In genomic region chr2:104878794-104879193, GRCm38 (mm10) we compare ENCODE assay signal across 31 mouse cellular contexts. TPM values are rescaled to one million over a fixed set of nuclear protein-coding genes. Genes with fewer than 3 reads are reported as not detected.
"Had no signal": no experiment of that assay in that cellular context is flagged by ENCODE, and none has a peak within 500 bp of the region (broad histone marks: within the 10 kb centered on the region; RNA-seq: fewer than 3 reads in every experiment).

No protein-coding gene starts in this region.

- H3K4me1 ChIP-seq: limb, embryonic 10.5 days; limb, embryonic 12.5 days; limb, embryonic 13.5 days; limb, embryonic 15.5 days; liver, embryonic 12.5 days; liver, embryonic 13.5 days; liver, embryonic 15.5 days; lung, embryonic 15.5 days; megakaryocyte, embryonic 14.5 days; midbrain, embryonic 10.5 days; midbrain, embryonic 12.5 days; midbrain, embryonic 13.5 days; midbrain, embryonic 15.5 days had no signal

- H3K4me2 ChIP-seq: limb, embryonic 12.5 days; limb, embryonic 13.5 days; limb, embryonic 15.5 days; liver, embryonic 11.5 days; liver, embryonic 12.5 days; liver, embryonic 13.5 days; liver, embryonic 15.5 days; lung, embryonic 14.5 days; lung, embryonic 15.5 days; midbrain, embryonic 11.5 days; midbrain, embryonic 12.5 days; midbrain, embryonic 13.5 days; midbrain, embryonic 15.5 days had no signal

- DNase-seq: left cerebral cortex, postnatal 4 days; liver; liver, embryonic 13.5 days; liver, postnatal 0 days; lung, adult 18-20 months; lung, adult 2 months; lung, embryonic 14.5 days; lung, postnatal 10 days; lung, postnatal 14 days; lung, postnatal 36 days; lung, postnatal 4 days; midbrain, embryonic 14.5 days had no signal

- ATAC-seq: liver, embryonic 12.5 days; liver, postnatal 0 days; lung, postnatal 0 days; midbrain, embryonic 13.5 days; midbrain, embryonic 15.5 days; midbrain, embryonic 16.5 days had no signal

- H3K27me3 ChIP-seq: limb, embryonic 12.5 days; limb, embryonic 13.5 days; limb, embryonic 15.5 days; liver, embryonic 12.5 days; liver, embryonic 13.5 days; liver, embryonic 15.5 days; lung, embryonic 15.5 days; megakaryocyte, embryonic 14.5 days; midbrain, embryonic 12.5 days; midbrain, embryonic 13.5 days; midbrain, embryonic 15.5 days had no signal

- H3K9me3 ChIP-seq: limb, embryonic 10.5 days; limb, embryonic 12.5 days; limb, embryonic 13.5 days; limb, embryonic 15.5 days; liver, embryonic 13.5 days; liver, embryonic 15.5 days; lung, embryonic 15.5 days; midbrain, embryonic 10.5 days; midbrain, embryonic 12.5 days; midbrain, embryonic 13.5 days; midbrain, embryonic 15.5 days had no signal

- H3K4me3 ChIP-seq: limb, embryonic 10.5 days; limb, embryonic 12.5 days; limb, embryonic 13.5 days; limb, embryonic 15.5 days; liver, embryonic 12.5 days; liver, embryonic 13.5 days; liver, embryonic 15.5 days; lung, embryonic 15.5 days; megakaryocyte, embryonic 14.5 days; midbrain, embryonic 10.5 days; midbrain, embryonic 12.5 days; midbrain, embryonic 13.5 days; midbrain, embryonic 15.5 days had no signal

- H3K36me3 ChIP-seq: limb, embryonic 10.5 days; limb, embryonic 12.5 days; limb, embryonic 13.5 days; limb, embryonic 15.5 days; liver, embryonic 12.5 days; liver, embryonic 13.5 days; liver, embryonic 15.5 days; lung, embryonic 15.5 days; midbrain, embryonic 10.5 days; midbrain, embryonic 12.5 days; midbrain, embryonic 13.5 days; midbrain, embryonic 15.5 days had no signal

- H3K9ac ChIP-seq: limb, embryonic 12.5 days; limb, embryonic 13.5 days; limb, embryonic 15.5 days; liver, embryonic 12.5 days; liver, embryonic 13.5 days; liver, embryonic 14.5 days; liver, embryonic 15.5 days; liver, postnatal 0 days; lung, embryonic 14.5 days; lung, embryonic 15.5 days; midbrain, embryonic 12.5 days; midbrain, embryonic 13.5 days; midbrain, embryonic 15.5 days had no signal

- H3K27ac ChIP-seq: limb, embryonic 10.5 days; limb, embryonic 12.5 days; limb, embryonic 13.5 days; limb, embryonic 15.5 days; liver, embryonic 12.5 days; liver, embryonic 13.5 days; liver, embryonic 14.5 days; liver, embryonic 15.5 days; lung, embryonic 15.5 days; macrophage; midbrain, embryonic 10.5 days; midbrain, embryonic 12.5 days; midbrain, embryonic 13.5 days; midbrain, embryonic 15.5 days had no signal

RNA-seq across cellular contexts. Expression of gene Ccdc73, which starts 11.2 kb away (rescaled TPM):
- polyA plus RNA-seq: liver, adult 2 months; lung, adult 2 months had no signal
